Mouse (Mus musculus) cerebellum, adult 9-10 months (tissue): ENCODE data around the gene Tmem135.

Experiments used
- DNase-seq: peaks from one replicate; pipeline ENCODE4 v3.0.0; 2022

The Tmem135 gene

DNA sequence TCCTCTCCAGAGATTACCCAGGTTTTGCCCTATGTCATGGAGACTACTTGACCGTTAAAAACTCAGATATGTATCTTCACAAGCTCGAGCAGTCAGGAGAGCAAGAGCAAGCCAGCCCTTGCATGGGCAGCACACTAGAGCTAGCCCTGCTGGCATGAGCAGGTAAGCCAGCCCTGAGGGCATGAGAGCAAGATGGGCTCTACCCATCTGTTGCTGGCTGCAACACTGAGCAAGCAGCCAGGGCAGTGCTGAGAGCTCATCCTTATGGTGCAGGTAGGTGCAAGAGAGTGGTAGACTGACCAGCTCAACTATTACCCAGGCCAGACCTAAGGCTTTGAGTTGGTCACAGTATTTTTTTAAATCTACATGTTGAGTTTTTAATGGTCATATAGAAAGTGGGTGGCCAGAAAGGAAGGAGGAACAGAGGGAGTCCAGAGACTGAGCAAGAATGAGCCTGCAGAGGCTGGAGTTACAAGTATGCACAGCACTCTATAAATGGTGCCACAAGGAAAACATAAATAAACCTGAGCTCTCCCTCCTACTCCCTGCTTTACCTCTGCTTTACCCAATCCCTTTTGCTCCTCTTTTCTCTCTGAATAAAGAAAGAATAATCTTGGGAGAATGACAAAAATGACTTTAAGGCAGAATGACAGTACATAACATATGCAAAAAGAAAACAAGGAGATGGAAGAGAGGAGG, 156.9 kb downstream of the Tmem135 start:
- DNase-seq = no peak

DNA sequence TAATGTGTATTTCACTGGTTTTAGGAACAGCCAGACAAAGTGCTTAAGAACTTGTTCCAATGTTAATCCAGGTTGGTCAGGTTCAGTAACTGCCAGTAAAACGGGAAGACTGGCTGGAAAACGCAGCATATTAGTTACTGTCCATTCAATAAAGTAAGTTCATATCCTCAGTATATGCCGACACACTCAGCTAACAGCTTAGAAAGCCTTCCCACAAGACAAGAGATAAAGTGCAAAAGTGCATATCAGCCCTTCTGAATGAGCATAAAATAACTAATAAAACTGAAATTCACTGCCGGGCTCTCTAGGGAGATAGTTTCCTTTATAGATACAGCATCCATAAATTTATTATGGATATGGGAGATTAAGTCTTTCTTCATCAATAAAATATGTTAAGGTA, 161.5 kb downstream of the Tmem135 start:
- DNase-seq = no peak

DNA sequence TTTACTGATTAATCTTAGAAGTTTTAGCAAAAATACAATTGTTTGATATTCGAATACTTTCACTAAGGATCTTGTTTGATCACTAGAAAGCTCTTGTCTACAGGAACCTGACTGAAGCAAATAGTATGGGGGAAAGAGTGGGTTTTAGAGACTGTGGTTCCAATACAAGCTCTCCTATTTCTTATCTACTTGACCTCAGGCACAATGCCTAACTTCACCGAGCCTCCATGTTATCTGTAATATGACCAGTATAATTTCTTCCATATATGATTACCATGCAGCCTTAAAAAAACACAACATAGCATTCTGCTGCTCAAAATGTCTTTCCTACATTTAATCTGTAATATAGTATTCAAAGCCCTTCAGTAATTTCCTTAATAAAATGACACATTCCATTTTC, 161.9 kb downstream of the Tmem135 start:
- DNase-seq = no peak

DNA sequence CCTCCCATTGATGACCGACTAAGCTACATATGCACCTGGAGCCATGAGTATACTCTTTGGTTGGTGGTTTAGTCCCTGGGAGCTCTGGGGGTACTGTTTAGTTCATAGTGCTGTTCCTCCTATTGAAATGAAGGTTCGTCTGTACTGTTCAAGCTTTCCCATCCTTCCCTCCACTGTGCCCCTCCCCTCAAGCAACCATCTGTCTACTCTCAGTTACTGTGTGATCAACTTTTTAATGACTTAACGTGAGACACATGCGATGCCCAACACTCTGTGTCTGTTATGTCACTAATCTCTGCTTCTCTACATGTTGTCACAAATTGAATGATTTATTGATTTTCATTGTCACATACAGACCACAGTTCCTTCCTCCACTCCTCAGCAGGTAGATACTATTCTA, 164.4 kb downstream of the Tmem135 start:
- DNase-seq = no peak

DNA sequence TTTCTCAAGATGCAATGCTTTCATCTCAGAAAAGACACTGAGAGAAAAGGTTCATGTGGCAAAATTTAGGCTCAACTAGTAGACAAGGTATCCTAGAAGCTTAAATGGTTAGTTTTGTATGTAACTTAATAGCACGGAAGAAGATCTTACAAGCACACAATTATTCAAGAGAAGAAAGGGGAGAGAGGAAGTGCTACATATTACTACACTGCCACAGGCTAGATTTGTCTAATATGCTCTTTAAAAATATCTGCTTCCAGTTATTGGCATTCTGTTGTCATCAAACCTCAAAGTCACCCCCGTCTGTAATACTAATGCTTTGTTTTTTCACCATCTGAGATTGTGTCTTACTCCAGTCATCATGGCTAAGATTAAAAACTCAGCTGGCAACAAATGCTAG, 167.4 kb downstream of the Tmem135 start:
- DNase-seq = no peak

DNA sequence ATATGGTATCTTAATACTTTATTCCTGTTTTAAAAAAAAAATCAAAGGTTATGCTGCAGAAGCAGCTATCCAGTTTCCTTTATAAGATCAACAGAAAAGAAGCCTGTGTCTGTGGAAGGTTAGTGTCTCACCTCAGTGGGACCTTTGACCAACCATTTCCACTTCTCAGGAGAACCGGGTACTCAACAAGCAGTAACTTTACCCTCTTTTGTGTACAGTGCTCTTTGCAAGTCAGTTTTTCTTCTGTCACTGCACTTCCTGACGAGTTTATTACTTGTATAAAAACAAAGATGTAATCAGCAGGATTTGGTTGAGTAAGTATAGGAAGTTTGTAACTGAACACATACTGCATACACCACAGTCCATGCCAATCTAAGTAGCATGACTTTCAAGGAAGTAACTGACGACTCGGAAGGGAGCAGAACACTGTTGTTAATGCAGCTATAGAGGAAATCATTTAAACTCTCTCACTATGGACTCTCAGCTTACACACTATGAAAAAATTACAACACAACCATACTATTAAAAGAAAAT, 168.0 kb downstream of the Tmem135 start:
- no peak for DNase-seq

DNA sequence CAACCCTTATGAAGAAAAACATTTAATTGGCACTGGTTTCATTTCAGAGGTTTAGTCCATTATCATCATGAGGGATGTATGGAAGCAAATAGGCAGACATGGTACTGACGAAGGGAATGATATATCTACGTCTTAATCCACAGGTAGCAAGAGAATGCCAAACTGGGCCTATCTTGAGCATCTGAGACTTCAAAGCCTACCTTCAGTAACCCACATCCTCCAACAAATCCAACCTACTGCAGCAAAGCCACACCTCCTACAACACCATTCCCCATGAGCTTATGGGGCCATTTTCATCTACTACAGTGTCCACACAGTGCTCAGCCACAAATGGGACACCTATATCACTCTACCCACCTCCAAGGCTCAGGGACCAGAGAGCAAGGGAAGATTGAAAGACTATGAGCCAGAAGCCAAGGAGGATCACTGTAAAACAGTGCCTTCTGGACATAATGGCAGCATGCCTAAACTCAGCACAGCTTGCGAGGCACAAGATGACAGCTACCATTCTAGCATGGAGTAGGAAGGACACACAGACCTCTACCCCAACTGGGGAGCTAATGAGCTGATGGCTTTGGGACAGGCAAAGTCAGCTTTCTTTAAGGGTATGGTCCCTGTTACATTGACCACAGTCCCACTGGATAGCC, 171.4 kb downstream of the Tmem135 start:
- DNase-seq = peak; percentile 74

DNA sequence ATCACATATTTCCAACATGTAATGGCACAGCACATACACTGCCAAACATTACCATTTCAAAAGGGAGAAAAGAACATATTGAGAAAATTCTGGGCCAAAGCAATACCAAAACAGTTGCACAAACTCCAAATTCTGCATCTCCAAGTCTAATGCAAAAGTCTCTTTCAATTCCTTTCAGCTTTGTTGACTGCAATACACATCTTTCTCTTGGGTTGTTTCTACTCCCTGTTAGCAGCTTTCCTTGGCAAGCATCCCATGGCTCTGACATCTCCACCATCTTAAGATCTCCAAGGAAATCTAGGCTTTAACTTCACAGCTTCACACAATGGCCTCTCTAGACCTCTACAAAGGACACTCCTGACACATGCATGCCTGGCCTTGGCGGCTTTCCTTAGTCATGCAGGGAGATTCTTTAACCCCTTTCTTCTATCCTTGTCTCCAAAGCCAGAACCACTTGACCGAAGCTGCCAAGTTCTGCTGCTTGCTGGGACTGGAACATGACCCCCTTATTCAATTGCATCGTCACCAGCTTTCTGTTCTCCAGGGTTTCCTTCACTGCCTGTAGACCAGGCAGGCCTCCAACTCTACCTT, 172.7 kb downstream of the Tmem135 start:
- DNase-seq = peak; percentile 32

DNA sequence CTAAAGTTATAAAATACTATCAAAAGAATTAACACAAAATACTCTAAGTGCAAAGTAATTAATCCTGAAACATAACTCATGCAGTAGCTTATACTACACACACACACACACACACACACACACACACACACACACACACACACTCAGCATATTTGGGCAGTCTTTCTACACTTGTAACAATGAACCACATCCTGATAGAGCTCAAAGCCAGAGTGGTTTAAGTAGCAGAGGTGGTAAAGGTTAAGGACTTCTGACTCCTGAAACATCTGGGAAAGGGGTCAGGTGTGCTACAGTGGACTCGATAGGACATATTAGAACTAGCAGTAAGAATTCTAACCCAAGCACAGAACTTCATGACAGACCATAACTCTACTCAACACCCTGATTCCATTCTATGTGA, 181.4 kb downstream of the Tmem135 start:
- no peak for DNase-seq

DNA sequence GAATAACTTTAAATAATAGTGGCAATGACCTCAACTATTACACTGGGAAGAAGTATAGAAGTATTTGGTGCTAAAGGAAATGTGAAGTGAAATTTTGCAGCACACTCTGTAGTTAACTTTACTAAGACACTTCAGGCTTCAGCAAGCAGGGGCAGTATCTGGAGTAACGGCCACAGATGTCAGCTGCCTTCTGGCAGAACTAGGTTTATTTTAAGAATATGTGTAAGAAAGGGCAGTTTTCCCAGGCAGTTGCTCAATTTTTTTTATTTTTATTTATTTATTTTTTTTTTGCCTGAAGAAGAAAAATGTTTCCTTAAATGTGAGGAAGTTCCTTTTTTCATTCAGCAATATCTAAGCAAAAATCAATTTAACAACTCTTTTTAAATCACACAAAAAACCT, 187.4 kb downstream of the Tmem135 start:
- no peak for DNase-seq

DNA sequence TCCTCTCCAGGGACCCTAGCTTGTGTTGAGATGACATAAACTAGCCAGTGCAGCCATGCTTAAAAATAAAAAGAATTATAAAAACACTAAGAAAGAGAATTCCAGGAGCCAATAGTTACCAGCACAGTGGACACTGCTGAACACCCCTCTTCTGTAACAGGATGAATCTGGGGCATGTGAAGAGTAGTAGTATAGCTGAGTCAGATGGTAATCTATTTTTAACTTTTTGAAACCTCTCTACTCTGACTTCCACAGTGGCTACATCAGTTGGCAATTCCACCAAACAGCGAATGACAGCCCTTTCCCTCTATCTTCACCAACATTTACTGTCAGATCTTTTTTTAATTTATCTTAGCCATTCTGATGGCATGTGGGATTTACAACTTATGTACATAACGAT, 187.9 kb downstream of the Tmem135 start:
- no peak for DNase-seq

DNA sequence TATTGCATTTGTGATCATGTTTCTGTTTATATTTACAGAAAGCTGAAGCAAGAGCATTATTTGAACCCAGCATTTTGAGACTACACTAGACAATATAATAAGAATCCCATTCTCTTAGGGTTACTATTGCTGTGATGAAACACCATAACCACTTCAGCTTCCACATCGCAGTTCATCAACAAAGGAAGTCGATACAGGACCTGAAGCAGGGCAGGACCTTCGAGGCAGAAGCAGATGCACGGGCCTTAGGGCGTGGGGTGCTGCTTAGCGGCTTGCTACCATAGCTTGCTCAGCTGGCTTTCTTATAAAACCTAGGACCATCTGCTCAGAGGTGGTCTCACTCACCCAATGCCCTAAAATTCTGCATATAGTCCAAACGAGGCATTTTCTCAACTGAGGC, 188.3 kb downstream of the Tmem135 start:
- DNase-seq = no peak

DNA sequence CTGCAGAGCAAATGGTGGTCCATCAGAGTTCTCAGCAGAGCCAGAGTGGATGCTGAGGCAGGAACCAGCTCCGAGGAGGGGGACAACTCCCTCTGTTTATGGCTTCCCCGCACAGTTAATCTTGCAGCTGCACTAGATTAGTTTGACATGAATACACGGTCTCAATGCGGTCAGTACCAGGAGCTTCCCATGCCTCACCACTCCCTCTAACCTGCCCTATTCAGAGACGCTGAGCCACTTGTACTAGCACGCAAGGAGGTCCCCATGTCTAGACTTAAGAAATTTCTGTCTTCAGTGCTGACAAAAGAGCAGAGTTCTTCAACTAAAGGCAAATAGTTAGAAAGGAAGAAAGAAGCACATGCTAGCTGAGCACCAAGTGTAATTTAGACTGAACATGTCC, 193.5 kb downstream of the Tmem135 start:
- DNase-seq = no peak

DNA sequence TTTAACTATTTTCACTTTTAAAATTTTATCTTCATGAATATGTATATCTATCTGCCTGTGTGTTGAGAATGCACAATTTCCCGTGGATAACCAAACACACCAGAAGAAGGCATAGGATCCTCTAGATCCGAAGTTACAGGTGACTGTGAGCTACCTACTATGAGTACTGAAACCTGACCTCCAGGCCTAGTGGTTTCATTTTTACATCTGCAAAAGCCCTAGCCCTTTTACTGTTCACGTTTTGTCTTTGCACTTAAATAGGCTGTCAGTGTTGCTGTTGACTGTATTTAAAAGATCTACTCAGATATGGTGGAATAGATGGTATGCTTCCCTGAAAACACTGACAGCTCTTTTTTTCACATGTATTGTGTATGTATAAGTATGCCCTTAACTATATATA, 197.9 kb downstream of the Tmem135 start:
- no peak for DNase-seq

DNA sequence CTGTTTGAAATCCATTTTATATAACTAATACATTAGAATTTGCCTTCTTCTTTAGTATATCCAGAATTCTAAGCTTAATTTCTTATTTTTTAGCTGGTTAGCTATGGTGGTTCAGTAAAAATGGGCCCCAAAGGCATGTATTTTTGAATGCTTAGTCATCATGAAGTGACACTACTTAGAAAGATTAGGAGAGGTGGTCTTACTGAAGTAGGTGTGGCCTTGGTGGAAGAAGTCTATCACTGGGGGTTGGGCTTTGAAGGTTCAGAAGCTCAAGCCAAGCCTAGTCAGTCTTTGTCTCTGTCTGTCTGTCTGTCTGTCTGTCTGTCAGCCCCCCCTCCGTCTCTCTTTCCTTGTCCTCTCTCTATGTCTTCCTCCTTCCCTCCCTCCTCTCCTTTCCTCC, 198.6 kb downstream of the Tmem135 start:
- no peak for DNase-seq

DNA sequence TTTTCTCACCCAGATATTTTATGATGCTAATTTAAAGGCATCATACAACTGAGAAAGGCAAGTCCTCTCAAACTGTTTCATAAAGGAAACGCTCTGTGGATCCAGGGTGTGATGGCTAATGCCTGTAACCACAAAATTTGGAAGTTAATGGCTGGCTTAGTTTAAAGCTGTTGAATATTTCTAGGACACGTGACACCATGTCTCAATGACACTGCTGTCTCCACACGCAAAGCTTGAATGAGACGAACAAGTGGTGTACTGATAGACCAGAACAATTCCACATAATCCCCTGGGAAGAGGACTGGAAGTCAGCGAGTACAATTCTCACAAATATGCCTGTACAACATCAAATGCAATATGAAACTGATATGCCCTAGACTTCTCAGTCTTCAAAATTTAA, 200.9 kb downstream of the Tmem135 start:
- no peak for DNase-seq

DNA sequence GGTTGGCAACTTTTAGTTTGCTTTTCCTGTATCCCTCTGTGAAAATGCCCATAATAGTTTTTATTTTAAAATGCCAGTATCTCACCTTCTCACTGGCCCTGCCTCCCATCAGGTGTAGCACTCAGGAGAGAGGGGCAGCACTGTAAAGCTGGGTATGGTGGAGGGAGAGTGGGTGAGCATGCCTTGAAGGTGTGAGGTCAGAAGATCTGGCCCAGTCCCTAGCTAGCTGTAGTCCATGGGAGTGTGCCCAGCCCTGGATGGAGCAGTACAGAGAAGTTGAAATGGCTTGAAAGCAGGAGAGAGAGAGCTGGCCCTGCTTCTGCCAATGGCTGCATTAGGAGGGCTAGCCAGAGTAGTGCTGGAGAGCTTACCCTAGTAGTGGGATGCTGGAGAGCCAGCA, 202.1 kb downstream of the Tmem135 start:
- no peak for DNase-seq

DNA sequence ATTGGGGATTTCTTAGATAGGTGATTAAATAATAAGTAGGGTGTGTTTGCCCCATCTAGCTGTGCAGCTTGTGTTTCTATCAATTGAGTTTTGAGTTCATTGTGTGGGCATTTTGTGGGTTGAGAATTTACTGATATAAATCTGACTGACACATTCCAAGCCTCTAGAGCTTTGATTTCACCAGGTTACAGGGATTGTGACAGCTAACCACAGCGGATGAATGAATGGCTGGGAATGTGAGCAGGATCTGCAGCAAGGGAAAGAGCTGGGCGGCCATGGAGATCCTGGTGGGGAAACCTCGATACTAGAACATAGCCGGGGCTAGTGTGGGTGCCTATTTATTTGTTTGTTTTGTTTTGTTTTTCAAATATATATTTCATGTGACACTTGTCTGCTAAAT, 205.5 kb downstream of the Tmem135 start:
- no peak for DNase-seq

DNA sequence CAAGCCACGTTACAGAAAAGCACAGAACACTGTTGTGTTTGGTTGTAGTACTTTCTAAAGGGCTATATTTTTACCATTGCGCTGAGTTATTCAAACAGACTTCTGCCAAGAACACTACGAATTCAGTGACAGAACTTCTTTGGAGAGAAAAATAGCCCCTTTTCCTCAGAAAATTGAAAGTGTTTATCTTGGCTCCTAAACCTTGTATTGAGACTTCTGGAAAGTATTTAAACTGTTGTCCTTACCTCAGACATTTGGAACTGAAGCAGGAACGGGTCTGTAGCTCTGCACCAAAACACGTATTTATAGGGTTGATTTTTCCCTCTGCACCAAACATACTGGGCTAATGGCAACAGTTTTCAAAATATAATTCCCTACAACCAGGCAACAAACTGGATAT, 210.6 kb downstream of the Tmem135 start:
- DNase-seq = no peak

DNA sequence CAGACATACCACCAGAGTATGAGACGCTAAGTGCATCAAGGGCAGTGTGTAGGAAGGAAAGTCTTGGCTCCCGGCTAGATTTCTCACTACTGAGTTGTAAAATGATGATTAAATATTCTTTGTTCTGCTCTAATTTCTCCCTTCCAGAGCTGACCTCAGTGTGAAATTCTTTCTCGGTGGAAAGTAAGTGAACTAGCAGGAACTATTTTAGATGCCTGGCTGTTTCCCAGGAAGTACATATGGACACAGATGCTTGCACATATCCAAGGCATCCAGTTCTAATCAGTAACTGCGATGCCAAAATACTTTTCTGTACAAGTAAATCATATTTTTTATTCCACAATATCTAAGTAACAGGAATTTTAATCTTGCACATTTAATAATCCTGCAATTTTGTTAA, 220.1 kb downstream of the Tmem135 start:
- DNase-seq = peak; percentile 42

DNA sequence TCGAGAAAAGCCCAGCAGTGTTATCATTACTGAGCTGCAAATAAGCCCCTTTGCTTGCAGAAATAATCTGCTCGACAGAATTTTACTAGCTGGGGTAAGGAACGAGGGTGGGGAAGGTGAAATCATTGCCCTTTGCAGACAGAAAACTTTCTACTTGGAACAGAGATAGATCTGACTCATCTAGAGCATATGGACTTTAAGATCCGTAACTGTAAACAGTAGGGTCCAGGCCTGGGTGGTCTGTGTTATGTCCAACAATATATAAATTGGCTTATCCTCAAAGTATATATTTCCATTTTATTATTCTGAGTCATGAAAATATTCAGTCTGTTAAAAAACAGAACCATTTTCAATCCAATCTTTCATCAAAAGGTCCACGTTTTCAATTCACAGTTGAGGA, 221.1 kb downstream of the Tmem135 start:
- no peak for DNase-seq

DNA sequence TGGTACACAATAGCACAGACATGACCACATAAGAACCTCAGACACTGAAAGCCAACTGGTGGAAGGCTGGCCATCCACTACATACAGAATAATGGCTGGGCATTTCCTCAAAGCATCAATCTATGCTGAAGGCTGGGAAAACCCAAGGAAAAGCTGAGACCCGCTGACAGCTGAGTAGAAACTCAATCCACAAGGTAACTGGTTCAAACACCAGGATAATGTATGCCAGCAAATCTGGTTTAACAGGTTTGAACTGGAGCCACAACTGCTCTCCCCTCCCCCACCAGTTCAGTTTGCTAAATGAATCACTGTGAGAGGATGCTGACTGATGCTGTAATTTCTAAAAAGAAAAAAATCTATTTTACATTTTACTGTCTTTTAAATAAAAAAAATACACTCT, 222.7 kb downstream of the Tmem135 start:
- no peak for DNase-seq

DNA sequence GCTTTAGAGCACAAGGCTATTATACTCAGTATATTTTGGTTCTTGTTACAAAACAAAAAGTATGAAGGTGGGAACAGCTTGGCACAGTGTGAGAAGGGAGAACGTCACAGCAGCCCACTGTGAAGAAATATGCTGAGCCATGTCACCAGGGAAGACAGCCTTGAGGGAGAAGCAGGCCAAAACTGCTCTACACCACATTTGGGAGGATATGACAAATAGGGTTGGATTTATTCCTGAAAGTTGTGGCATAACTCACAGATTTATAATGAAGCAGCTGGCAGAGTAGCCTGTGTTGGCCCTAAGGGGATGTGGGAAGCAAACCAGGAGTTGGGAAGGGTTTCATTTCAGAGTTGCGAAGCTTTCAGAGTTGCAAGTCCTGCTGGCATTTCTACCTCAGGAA, 225.4 kb downstream of the Tmem135 start:
- DNase-seq = peak; percentile 74

DNA sequence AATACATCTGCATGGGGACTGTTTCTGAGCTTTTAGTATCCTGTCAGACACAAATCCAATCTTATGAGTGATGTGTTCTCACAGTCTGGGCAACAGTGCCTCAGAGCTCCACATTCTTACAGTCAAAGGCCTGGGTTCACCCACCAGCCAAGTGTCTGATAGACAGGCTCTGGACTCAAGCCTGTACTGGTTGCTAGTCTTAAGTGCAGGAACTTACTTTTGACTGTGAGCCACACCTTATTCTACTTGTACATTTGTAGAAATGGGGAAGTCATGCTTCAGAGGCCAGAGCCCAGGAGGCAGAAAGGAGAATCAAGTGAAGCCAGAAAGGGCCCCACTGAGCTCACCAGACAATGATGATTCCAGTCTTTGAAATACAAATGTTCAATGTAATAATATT, 226.1 kb downstream of the Tmem135 start:
- DNase-seq = no peak
